ENCODE assay signal across 14 mouse cellular contexts in genomic region chr6:145538787-145539567, GRCm38 (mm10).
DNase-seq lines count a peak whose midpoint lies in the region; ATAC-seq lines count a peak whose summit lies in the region.
"Had no signal": no experiment of that assay in that cellular context is flagged by ENCODE, and none has a peak within 500 bp of the region (broad histone marks: within the 10 kb centered on the region; RNA-seq: fewer than 3 reads in every experiment).

No protein-coding gene starts in this region.

- DNase-seq in forebrain, embryonic 10.5 days (ENCODE audit: extremely low spot score, low spot score): no peak
- DNase-seq in lung, postnatal 36 days: no peak
- no peak for DNase-seq in thymus, postnatal 25 days
- DNase-seq in frontal cortex, postnatal 14 days (ENCODE audit: low spot score in 2 of 2): no peak
- DNase-seq: heart, postnatal 10 days; retina, postnatal 1 day; thymus, postnatal 4 days had no signal

- no peak overlapping the region for H3K4me2 ChIP-seq in forebrain, embryonic 15.5 days (replicated peaks)
- H3K4me2 ChIP-seq in lung, embryonic 16.5 days (ENCODE audit: low read depth, low read length): no peak overlapping the region
- no peak overlapping the region for H3K4me2 ChIP-seq in hindbrain, embryonic 15.5 days
- H3K4me2 ChIP-seq in neural tube, embryonic 15.5 days: no peak overlapping the region
- H3K4me2 ChIP-seq: liver, embryonic 11.5 days had no signal

- no peak overlapping the region for H3K4me3 ChIP-seq in forebrain, embryonic 10.5 days
- no peak overlapping the region for H3K4me3 ChIP-seq in forebrain, embryonic 15.5 days
- H3K4me3 ChIP-seq in lung, embryonic 16.5 days (ENCODE audit: low read length): no peak overlapping the region
- H3K4me3 ChIP-seq in hindbrain, embryonic 15.5 days: no peak overlapping the region
- no peak overlapping the region for H3K4me3 ChIP-seq in neural tube, embryonic 15.5 days (replicated peaks)
- H3K4me3 ChIP-seq: myocyte had no signal

- no peaks in the 10 kb centered on the region for H3K27me3 ChIP-seq in forebrain, embryonic 10.5 days (ENCODE audit: poor library complexity, severe bottlenecking)
- H3K27me3 ChIP-seq in forebrain, embryonic 15.5 days: no peaks in the 10 kb centered on the region
- H3K27me3 ChIP-seq in lung, embryonic 16.5 days (ENCODE audit: control insufficient read depth, insufficient read depth, low read depth, low read length): no peaks in the 10 kb centered on the region
- no peaks in the 10 kb centered on the region for H3K27me3 ChIP-seq in hindbrain, embryonic 15.5 days
- H3K27me3 ChIP-seq in neural tube, embryonic 15.5 days (replicated peaks): no peaks in the 10 kb centered on the region

- H3K36me3 ChIP-seq in forebrain, embryonic 10.5 days (replicated peaks): no peaks in the 10 kb centered on the region
- H3K36me3 ChIP-seq in forebrain, embryonic 15.5 days: no peaks in the 10 kb centered on the region
- H3K36me3 ChIP-seq in lung, embryonic 16.5 days (ENCODE audit: control insufficient read depth, insufficient read depth, low read length): no peaks in the 10 kb centered on the region
- no peaks in the 10 kb centered on the region for H3K36me3 ChIP-seq in hindbrain, embryonic 15.5 days
- H3K36me3 ChIP-seq in neural tube, embryonic 15.5 days: no peaks in the 10 kb centered on the region

- ATAC-seq in forebrain, embryonic 15.5 days (replicated peaks): no peak
- ATAC-seq in lung, embryonic 16.5 days (ENCODE audit: low read depth): no peak
- no peak for ATAC-seq in hindbrain, embryonic 15.5 days (ENCODE audit: low FRiP score, low read depth)
- ATAC-seq in neural tube, embryonic 15.5 days (ENCODE audit: low FRiP score): peak; percentile 62; the same call in 1 of the 2 replicates
- ATAC-seq: forebrain, embryonic 14.5 days had no signal

- H3K9me3 ChIP-seq in forebrain, embryonic 10.5 days: peaks cover 10% of the 10 kb centered on the region
- H3K9me3 ChIP-seq in forebrain, embryonic 15.5 days: 0 out of 2 replicates have a peak, but pooled peaks cover 3% of the 10 kb centered on the region
- no peaks in the 10 kb centered on the region for H3K9me3 ChIP-seq in lung, embryonic 16.5 days (ENCODE audit: control insufficient read depth, low read length)
- H3K9me3 ChIP-seq in hindbrain, embryonic 15.5 days: no peaks in the 10 kb centered on the region
- H3K9me3 ChIP-seq in neural tube, embryonic 15.5 days (replicated peaks): peaks cover 7% of the 10 kb centered on the region; the same call in 1 of the 2 replicates

- no peak overlapping the region for H3K9ac ChIP-seq in forebrain, embryonic 15.5 days (replicated peaks)
- H3K9ac ChIP-seq in lung, embryonic 16.5 days (ENCODE audit: low read length): no peak overlapping the region
- no peak overlapping the region for H3K9ac ChIP-seq in hindbrain, embryonic 15.5 days
- no peak overlapping the region for H3K9ac ChIP-seq in neural tube, embryonic 15.5 days (replicated peaks)

- 0 out of 2 replicates have a peak overlapping the region, but pooled peaks have one; percentile 27 for H3K27ac ChIP-seq in forebrain, embryonic 10.5 days
- H3K27ac ChIP-seq in forebrain, embryonic 15.5 days (replicated peaks): no peak overlapping the region
- H3K27ac ChIP-seq in lung, embryonic 16.5 days (ENCODE audit: low read length): 0 out of 2 replicates have a peak overlapping the region, but pooled peaks have one; percentile 7
- H3K27ac ChIP-seq in hindbrain, embryonic 15.5 days (replicated peaks): peak overlapping the region; percentile 38; the same call in 1 of the 2 replicates
- H3K27ac ChIP-seq in neural tube, embryonic 15.5 days (replicated peaks): peak overlapping the region; percentile 29; the same call in 1 of the 2 replicates

- 64% methylated on average over 11 of the region's 11 CpGs for WGBS in forebrain, embryonic 10.5 days
- WGBS in forebrain, embryonic 15.5 days: 58% methylated on average over 11 of the region's 11 CpGs
- whole genome bisulfite sequencing in lung, embryonic 16.5 days: 49% methylated on average over 11 of the region's 11 CpGs
- WGBS in hindbrain, embryonic 15.5 days: 30% methylated on average over 11 of the region's 11 CpGs
- 25% methylated on average over 11 of the region's 11 CpGs for WGBS in neural tube, embryonic 15.5 days

- peaks cover 11% of the 10 kb centered on the region for H3K4me1 ChIP-seq in forebrain, embryonic 10.5 days
- H3K4me1 ChIP-seq in forebrain, embryonic 15.5 days: no peaks in the 10 kb centered on the region
- H3K4me1 ChIP-seq in lung, embryonic 16.5 days (replicated peaks; ENCODE audit: control insufficient read depth, insufficient read depth, low read length): 0 out of 2 replicates have a peak, but pooled peaks cover 4% of the 10 kb centered on the region
- H3K4me1 ChIP-seq in hindbrain, embryonic 15.5 days (replicated peaks): peaks cover 12% of the 10 kb centered on the region
- H3K4me1 ChIP-seq in neural tube, embryonic 15.5 days: peaks cover 11% of the 10 kb centered on the region
